Mouse (Mus musculus) liver, postnatal 0 days (tissue): ENCODE data around the gene Tln2.

ENCODE experiments used
- CTCF ChIP-seq: sonication (generic); IDR thresholded peaks from 2 replicates; pipeline ENCODE4 v1.5.1; 2016; ENCODE audit warnings: antibody characterized with exemption, low read depth
- EP300 ChIP-seq: IDR thresholded peaks from 2 replicates; pipeline ENCODE4 v1.6.1; 2016; ENCODE audit warnings: antibody characterized with exemption, low read depth, mild to moderate bottlenecking

DNA sequence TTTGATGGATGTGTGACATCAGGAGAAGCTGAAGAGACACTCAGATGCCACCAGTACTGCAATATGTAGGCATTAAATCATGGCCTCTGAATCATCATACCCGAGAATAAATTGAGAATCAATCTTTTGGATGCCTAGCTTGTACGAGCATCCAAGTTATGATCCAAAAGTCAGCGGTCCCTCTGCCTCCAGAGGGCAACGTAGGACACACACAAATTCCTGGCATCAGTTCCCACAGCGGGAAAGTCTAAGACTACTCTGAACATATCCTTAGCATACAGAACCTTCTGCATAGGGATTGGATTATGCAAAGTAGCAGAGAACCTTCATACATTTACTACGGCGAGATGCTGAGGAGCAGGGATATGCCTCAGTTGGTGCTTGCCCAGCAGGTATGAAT is 210.5 kb downstream of the Tln2 start:
- TF ChIP-seq CTCF: 0 out of 2 replicates have a peak, but pooled peaks have one; percentile 6
- no peak for TF ChIP-seq EP300
